Mouse (Mus musculus) kidney, embryonic 14.5 days (tissue): ENCODE data around the gene Eif4e. TPM values are rescaled to one million over a fixed set of nuclear protein-coding genes. Genes with fewer than 3 reads are reported as not detected.

Source experiments
- ATAC-seq: fragments of 200-750 bp; cut with Nextera tagmentation; 2 replicates; pipeline ENCODE4 v1.8.0; 2017; ENCODE audit warnings: moderate number of reproducible peaks, mild to moderate bottlenecking, moderate TSS enrichment, moderate library complexity; ENCODE audit not compliant: low FRiP score, low TSS enrichment
- H3K27ac ChIP-seq: fragments of 300-500 bp; sonication (generic); 2 replicates; pipeline ENCODE4 v1.5.1; 2014; ENCODE audit warnings: low read depth, mild to moderate bottlenecking, low read length, moderate library complexity, mixed read lengths
- H3K27me3 ChIP-seq: fragments of 300-500 bp; sonication (generic); 2 replicates; pipeline ENCODE4 v1.6.1; 2014; ENCODE audit warnings: mild to moderate bottlenecking, low read length; ENCODE audit not compliant: control insufficient read depth, insufficient read depth
- H3K36me3 ChIP-seq: fragments of 300-500 bp; sonication (generic); 2 replicates; pipeline ENCODE4 v1.6.1; 2014; ENCODE audit warnings: low read length, mixed read lengths; ENCODE audit not compliant: control insufficient read depth, insufficient read depth
- H3K4me1 ChIP-seq: fragments of 300-500 bp; sonication (generic); 2 replicates; pipeline ENCODE4 v1.6.1; 2014; ENCODE audit warnings: low read length, mixed read lengths; ENCODE audit not compliant: control insufficient read depth, insufficient read depth
- H3K4me2 ChIP-seq: fragments of 300-500 bp; sonication (generic); replicated peaks from 2 replicates; pipeline ENCODE4 v1.6.1; 2014; ENCODE audit warnings: low read depth, mild to moderate bottlenecking, low read length
- H3K4me3 ChIP-seq: fragments of 300-500 bp; sonication (generic); 2 replicates; pipeline ENCODE4 v1.5.1; 2014; ENCODE audit warnings: mild to moderate bottlenecking, low read length
- H3K9ac ChIP-seq: fragments of 300-500 bp; sonication (generic); 2 replicates; pipeline ENCODE4 v1.6.1; 2014; ENCODE audit warnings: low read depth, mild to moderate bottlenecking, low read length, moderate library complexity
- H3K9me3 ChIP-seq: fragments of 300-500 bp; sonication (generic); 2 replicates; pipeline ENCODE4 v1.6.1; 2016; ENCODE audit warnings: low read length; ENCODE audit not compliant: control insufficient read depth
- WGBS: fragments of 180-500 bp; shearing (Covaris S2); extraction: QIAGEN DNeasy Blood & Tissue Kit; methylation state at CpG from one replicate; pipeline ENCODE4 v1.1.7; 2014; 5-methylcytosine and 5-hydroxymethylcytosine counted together
- polyA plus RNA-seq: library from polyadenylated mRNA; unstranded; fragments of >200 nt; fragmentation: Nextera tagmentation; extraction: Ambion mirVana; gene quantifications from 2 replicates; pipeline ENCODE4 v1.2.1, GENCODE M21; 2014

Gene Eif4e
- 417 and 426 TPM in 2 replicates for polyA plus RNA-seq

GRCm38 (mm10) chr3:138526073-138526915 is at the start of gene Eif4e:
Gene Eif4e (plus strand): TSS chr3:138526179.
- Histone ChIP-seq H3K36me3 (no peaks in the 10 kb centered on the region), H3K9me3 (no peaks in the 10 kb centered on the region), H3K9ac (peak within 1 kb of the TSS; percentile 71), H3K4me2 (peak within 1 kb of the TSS; percentile 95), H3K27ac (peak within 1 kb of the TSS; percentile 93), H3K27me3 (no peaks in the 10 kb centered on the region), H3K4me3 (peak within 1 kb of the TSS; percentile 99), H3K4me1 (peaks cover 20% of the 10 kb centered on the region)
- WGBS, result 1% methylated on average over 39 of the region's 39 CpGs
- peak; percentile 29 for ATAC-seq

- no peak for ATAC-seq
- 96% methylated on average over 8 of the region's 8 CpGs for WGBS
Observed at GRCm38 (mm10) chr3:138479489-138479888, 46.5 kb upstream of the Eif4e start.

GRCm38 (mm10) chr3:138481526-138482284 is 44.3 kb upstream of the Eif4e start:
- H3K9me3 ChIP-seq, result no peaks in the 10 kb centered on the region
- no peak overlapping the region for H3K4me2 ChIP-seq
- H3K9ac ChIP-seq, result no peak overlapping the region
- H3K4me1 ChIP-seq, result no peaks in the 10 kb centered on the region
- no peak for ATAC-seq
- 72% methylated on average over 14 of the region's 14 CpGs for WGBS
- peaks cover 35% of the 10 kb centered on the region for H3K36me3 ChIP-seq
- H3K4me3 ChIP-seq, result no peak overlapping the region
- no peak overlapping the region for H3K27ac ChIP-seq
- H3K27me3 ChIP-seq, result no peaks in the 10 kb centered on the region

More at GRCm38 (mm10) chr3:138479489-138479888, 46.5 kb upstream of the Eif4e start:
- H3K9me3 ChIP-seq, result no peaks in the 10 kb centered on the region
- H3K27ac ChIP-seq, result no peak overlapping the region
- H3K9ac ChIP-seq, result no peak overlapping the region
- no peaks in the 10 kb centered on the region for H3K27me3 ChIP-seq
- H3K36me3 ChIP-seq, result peaks cover 30% of the 10 kb centered on the region
- H3K4me2 ChIP-seq, result no peak overlapping the region
- no peaks in the 10 kb centered on the region for H3K4me1 ChIP-seq
- H3K4me3 ChIP-seq, result no peak overlapping the region

- Histone ChIP-seq H3K4me1 (no peaks in the 10 kb centered on the region), H3K9ac (no peak overlapping the region), H3K36me3 (peaks cover 33% of the 10 kb centered on the region), H3K9me3 (no peaks in the 10 kb centered on the region), H3K27ac (no peak overlapping the region), H3K4me2 (no peak overlapping the region), H3K4me3 (no peak overlapping the region), H3K27me3 (no peaks in the 10 kb centered on the region)
- 95% methylated on average over 2 of the region's 2 CpGs for WGBS
- ATAC-seq, result no peak
Observed at GRCm38 (mm10) chr3:138483240-138483639, 42.7 kb upstream of the Eif4e start.

DNA sequence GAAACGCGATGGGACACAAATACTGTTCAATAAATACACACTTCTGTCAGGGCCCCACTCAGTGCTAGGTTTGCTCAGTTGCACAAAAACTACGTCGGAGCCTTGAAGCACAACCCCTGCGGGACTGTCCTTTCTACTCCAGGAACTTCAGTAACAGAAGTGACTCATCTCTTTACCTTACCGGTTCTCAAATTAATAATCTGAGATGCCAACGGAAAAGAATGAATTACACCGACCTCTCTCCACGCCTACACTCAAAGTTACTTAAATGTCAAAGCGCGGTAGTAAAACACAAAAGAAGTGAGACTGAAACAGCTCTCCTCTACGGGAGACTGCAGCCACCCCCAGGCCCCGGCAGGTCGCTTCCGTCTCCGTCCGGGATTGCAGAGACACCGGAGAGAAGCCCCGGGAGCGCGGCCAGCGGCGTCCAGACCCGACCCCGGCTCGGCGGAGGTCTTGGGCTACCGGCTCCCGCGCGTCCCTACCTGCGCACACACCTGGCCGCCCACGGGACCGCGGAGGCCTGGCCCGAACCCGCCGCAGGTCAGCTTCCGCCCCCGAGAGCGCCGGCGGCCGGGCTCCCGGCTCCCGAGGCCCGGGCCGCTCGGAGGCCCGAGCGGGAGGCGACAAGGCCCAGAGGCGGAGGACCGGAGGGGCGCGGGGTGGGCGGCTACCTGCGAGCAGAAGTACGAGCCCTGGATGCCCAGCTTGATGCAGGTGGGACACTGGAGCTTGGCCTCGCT is 37.2 kb upstream of the Eif4e start:
- Histone ChIP-seq H3K27me3 (no peaks in the 10 kb centered on the region), H3K4me1 (no peaks in the 10 kb centered on the region), H3K4me3 (peak overlapping the region; percentile 59), H3K9ac (peak overlapping the region; percentile 84), H3K9me3 (no peaks in the 10 kb centered on the region), H3K27ac (peak overlapping the region; percentile 61; the same call in 1 of the 2 replicates), H3K4me2 (peak overlapping the region; percentile 73), H3K36me3 (peaks cover 9% of the 10 kb centered on the region; the same call in 1 of the 2 replicates)
- under 1% methylated on average over 35 of the region's 61 CpGs for WGBS
- no peak for ATAC-seq

DNA sequence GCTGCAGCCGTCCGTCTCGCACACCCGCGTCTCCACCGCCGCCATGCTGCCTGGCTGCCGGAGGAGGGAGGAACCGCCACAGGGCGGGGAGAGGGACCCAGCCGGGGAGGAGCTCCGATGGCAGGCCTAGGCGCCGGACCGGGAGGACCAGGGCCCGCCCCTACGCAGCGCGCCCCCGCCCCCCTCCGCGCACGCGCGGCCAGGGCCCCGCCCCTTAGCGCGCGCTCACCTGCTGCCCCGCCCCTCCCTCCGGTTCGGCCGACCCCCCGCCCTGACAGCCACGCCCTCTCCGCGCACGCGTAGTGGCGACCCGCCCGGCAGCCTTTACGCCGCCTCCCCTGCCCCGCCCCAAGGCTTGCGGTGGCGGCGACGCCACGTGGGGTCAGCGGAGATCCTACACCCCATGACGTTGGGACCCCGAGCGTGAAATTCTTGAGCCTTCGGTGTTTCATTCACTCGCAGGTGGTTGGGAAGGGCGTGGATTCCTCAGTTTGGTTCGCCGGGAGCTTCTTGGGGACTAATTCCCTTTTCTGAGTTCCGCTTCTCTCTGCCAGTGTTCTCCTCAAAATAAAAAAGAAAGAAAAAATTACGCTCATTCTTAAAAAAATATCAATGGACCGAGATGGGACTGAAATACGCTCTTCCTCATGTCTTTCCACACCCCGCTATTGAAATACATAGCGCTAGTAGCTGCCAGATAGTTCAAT is 36.5 kb upstream of the Eif4e start, which contains the start of gene Metap1:
TSS of gene Metap1 (minus strand) at position 189 of the 707 bp plus-strand sequence.
- under 1% methylated on average over 30 of the region's 65 CpGs for WGBS
- H3K27me3 ChIP-seq, result no peaks in the 10 kb centered on the region
- peak within 1 kb of the TSS; percentile 59 for H3K4me3 ChIP-seq
- peak within 1 kb of the TSS; percentile 84 for H3K9ac ChIP-seq
- peaks cover 8% of the 10 kb centered on the region; the same call in 1 of the 2 replicates for H3K36me3 ChIP-seq
- H3K4me2 ChIP-seq, result peak within 1 kb of the TSS; percentile 73
- H3K9me3 ChIP-seq, result no peaks in the 10 kb centered on the region
- H3K4me1 ChIP-seq, result no peaks in the 10 kb centered on the region
- peak; percentile 98 for ATAC-seq
- peak within 1 kb of the TSS; percentile 61; the same call in 1 of the 2 replicates for H3K27ac ChIP-seq

DNA sequence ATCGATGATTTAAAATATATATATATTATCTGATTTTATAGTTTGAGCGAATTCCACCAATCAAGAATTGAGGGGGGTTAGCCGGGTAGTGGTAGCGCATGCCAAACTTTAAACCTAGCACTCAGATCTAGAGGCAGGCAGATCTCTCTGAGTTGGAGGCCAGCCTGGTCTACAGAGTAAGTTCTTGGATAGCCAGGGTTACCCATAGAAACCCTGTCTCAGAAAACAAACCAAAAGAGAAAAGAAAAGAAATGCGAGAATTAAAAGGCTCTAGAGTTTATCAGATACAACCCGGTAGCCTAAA is 36.0 kb upstream of the Eif4e start:
- H3K9ac ChIP-seq, result peak overlapping the region; percentile 61; the same call in 1 of the 2 replicates
- peak overlapping the region; percentile 59 for H3K4me3 ChIP-seq
- WGBS, result 26% methylated on average over 6 of the region's 6 CpGs
- 0 out of 2 replicates have a peak, but pooled peaks have one; percentile 16 for ATAC-seq
- no peaks in the 10 kb centered on the region for H3K4me1 ChIP-seq
- H3K36me3 ChIP-seq, result peaks cover 3% of the 10 kb centered on the region; the same call in 1 of the 2 replicates
- no peak overlapping the region for H3K27ac ChIP-seq
- H3K27me3 ChIP-seq, result no peaks in the 10 kb centered on the region
- peak overlapping the region; percentile 56 for H3K4me2 ChIP-seq
- no peaks in the 10 kb centered on the region for H3K9me3 ChIP-seq

DNA sequence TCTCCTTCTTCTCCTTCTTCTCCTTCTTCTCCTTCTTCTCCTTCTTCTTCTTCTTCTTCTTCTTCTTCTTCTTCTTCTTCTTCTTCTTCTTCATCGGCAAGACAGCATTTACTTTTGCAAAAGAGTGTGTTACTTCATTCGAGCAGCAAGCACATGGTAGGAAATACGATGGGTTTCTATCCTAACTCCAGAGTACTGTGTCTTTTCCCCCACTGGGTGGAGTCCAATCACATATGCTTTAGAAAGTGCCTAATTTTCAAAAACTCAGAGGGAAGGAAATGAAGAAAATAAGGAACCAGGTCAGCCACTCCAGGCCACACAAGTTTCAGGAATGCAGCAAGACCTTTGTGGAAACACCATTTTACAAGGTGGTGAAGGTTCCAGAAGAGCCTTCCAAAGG is 32.3 kb upstream of the Eif4e start:
- H3K9ac ChIP-seq, result no peak overlapping the region
- no peak overlapping the region for H3K27ac ChIP-seq
- H3K36me3 ChIP-seq, result no peaks in the 10 kb centered on the region
- no peaks in the 10 kb centered on the region for H3K4me1 ChIP-seq
- ATAC-seq, result no peak
- 83% methylated on average over 3 of the region's 3 CpGs for WGBS
- no peak overlapping the region for H3K4me3 ChIP-seq
- H3K4me2 ChIP-seq, result no peak overlapping the region
- H3K27me3 ChIP-seq, result no peaks in the 10 kb centered on the region
- no peaks in the 10 kb centered on the region for H3K9me3 ChIP-seq
